Mouse (Mus musculus) heart, embryonic 10.5 days (tissue): ENCODE results near the gene Gse1. TPM values are rescaled to one million over a fixed set of nuclear protein-coding genes. Genes with fewer than 3 reads are reported as not detected.
"Not testable (repeated sequence)": the region's sequence is repeated elsewhere in the genome, so short reads cannot be mapped to it uniquely, and the experiment has no call there.

Experiments used
- DNase-seq: peaks from one replicate; pipeline ENCODE4 v3.0.0-alpha.2; 2017; ENCODE audit warnings: low spot score
- H3K27ac ChIP-seq: fragments of 300-500 bp; sonication (generic); 2 replicates; pipeline ENCODE4 v1.5.1; 2016; ENCODE audit warnings: mild to moderate bottlenecking
- H3K27me3 ChIP-seq: fragments of 300-500 bp; sonication (generic); 2 replicates; pipeline ENCODE4 v1.6.1; 2016; ENCODE audit warnings: mild to moderate bottlenecking; ENCODE audit not compliant: poor library complexity, insufficient read depth, severe bottlenecking
- H3K36me3 ChIP-seq: fragments of 300-500 bp; sonication (generic); 2 replicates; pipeline ENCODE4 v1.6.1; 2016; ENCODE audit warnings: mild to moderate bottlenecking, moderate library complexity
- H3K4me1 ChIP-seq: fragments of 300-500 bp; sonication (generic); 2 replicates; pipeline ENCODE4 v1.6.1; 2016; ENCODE audit warnings: mild to moderate bottlenecking
- H3K4me3 ChIP-seq: fragments of 300-500 bp; sonication (generic); 2 replicates; pipeline ENCODE4 v1.5.1; 2016; ENCODE audit warnings: mild to moderate bottlenecking, moderate library complexity
- H3K9me3 ChIP-seq: fragments of 300-500 bp; sonication (generic); 2 replicates; pipeline ENCODE4 v1.6.1; 2016; ENCODE audit warnings: mild to moderate bottlenecking, moderate library complexity
- WGBS: fragments of 180-500 bp; shearing (Covaris S2); methylation state at CpG from one replicate; pipeline ENCODE4 v1.1.7; 2016; 5-methylcytosine and 5-hydroxymethylcytosine counted together
- polyA plus RNA-seq: library from polyadenylated mRNA; unstranded; fragments of >200 nt; fragmentation: Nextera tagmentation; extraction: Ambion mirVana; gene quantifications from 2 replicates; pipeline ENCODE4 v1.2.1, GENCODE M21; 2016

Gene Gse1
- polyA plus RNA-seq, 1 experiment from 2014 or later = 13.7 TPM

DNA sequence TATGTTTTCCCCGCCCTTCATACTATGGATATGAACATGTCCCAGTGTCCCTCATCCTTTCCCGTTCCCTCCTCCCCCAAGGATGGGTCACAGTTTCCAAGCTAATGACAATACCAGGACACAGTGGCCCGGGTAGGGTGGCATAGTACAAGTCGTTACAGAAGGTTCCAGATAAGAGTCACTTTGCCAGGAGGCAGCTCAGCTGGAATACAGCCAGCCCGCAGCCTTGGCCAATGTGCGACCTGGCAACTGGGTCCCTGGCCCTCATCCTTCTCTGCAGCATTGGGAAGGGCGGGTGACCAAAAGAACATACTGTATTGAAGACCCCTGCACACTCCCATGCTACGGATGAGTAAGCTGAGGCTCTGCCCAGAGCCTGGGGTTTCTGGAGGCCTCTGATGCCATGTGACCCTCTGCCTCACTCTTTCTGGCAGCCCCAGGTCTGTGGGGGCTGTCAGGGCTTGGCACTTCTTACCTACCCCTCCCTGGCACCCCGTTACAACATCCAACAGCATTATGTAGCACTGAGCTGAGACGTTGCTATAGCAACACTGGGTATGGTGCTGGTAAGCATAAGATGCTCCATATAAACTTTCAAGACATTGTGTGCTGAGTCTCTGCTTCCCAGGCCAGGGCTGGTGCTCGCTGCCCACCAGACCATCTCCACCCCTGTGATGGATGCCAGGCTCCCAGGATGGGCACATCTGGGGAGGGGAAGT, 100.9 kb downstream of the Gse1 start:
- H3K27ac ChIP-seq = peak overlapping the region; percentile 57
- 0 out of 2 replicates have a peak, but pooled peaks cover 5% of the 10 kb centered on the region for H3K27me3 ChIP-seq
- 87% methylated on average over 11 of the region's 11 CpGs for WGBS
- H3K4me3 ChIP-seq = no peak overlapping the region
- H3K4me1 ChIP-seq = peaks cover 78% of the 10 kb centered on the region
- no peaks in the 10 kb centered on the region for H3K36me3 ChIP-seq
- H3K9me3 ChIP-seq = no peaks in the 10 kb centered on the region
- no peak for DNase-seq

DNA sequence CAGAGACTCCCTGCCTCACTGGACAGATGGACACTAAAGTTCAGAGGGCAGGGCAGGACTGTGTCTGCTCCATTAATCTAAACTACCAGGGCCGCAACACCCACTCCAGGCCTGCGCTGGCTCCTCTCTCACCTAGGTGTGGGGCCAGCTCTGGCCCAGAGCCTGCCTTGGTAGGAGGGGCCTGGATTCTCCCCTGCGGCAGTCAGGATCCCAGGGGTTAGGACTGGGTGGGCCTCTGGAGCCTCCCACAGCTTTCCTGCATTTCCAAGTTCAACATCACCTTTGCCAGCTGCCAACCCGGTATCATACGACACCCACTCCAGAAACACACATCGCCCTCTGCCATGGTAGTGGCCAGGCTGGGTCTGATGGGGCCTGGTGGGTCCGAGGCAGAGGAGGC, 102.8 kb downstream of the Gse1 start:
- H3K36me3 ChIP-seq = no peaks in the 10 kb centered on the region
- peaks cover 81% of the 10 kb centered on the region for H3K4me1 ChIP-seq
- 61% methylated on average over 7 of the region's 7 CpGs for WGBS

DNA sequence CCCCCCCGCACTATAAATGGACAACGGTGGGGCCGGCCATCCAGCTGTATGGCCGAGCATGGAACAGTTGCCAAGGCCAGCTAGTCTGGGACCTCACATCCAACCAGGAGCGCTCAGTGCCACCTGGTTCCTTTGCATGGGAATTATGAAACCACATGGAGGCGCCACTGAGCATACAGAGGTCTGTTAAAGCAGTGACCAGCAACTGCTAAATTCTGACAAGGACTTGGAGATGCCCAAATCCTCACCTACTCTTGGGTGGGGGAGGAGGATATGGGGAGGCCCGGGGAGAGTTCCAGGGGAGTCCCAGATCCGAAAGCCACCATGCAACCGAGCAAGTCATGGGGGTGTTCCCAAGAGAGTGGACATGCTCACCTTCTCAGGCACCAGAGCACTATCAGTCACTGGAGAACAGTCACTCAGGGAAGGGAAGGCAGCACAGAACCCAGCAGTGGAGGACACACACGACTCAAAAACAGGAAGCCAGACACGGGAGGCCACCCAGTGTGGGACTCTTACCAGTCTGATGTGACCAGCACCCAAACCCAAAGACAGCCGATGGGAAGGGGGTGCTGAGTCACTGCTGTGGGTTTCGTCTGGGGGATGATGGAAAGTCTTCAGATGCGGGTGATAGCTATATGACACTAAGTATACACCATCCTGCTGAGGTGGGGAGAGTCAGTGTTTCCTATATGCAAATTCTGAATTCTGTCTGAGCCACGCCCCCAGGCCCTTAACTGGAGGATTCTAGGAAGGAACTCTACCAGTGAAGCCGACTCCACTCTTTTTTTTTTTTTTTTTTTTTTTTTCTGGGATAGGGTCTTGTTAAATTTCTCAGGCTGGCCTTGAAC, 104.3 kb downstream of the Gse1 start:
- H3K27me3 ChIP-seq = 0 out of 2 replicates have a peak, but pooled peaks cover 5% of the 10 kb centered on the region
- H3K4me1 ChIP-seq = peaks cover 83% of the 10 kb centered on the region
- H3K4me3 ChIP-seq = no peak overlapping the region
- 68% methylated on average over 16 of the region's 16 CpGs for WGBS
- H3K36me3 ChIP-seq = no peaks in the 10 kb centered on the region
- DNase-seq = no peak
- H3K9me3 ChIP-seq = no peaks in the 10 kb centered on the region
- peak overlapping the region; percentile 47; the same call in 1 of the 2 replicates for H3K27ac ChIP-seq

More for the DNA sequence above, 102.8 kb downstream of the Gse1 start:
- H3K27ac ChIP-seq = peak overlapping the region; percentile 76
- no peaks in the 10 kb centered on the region for H3K9me3 ChIP-seq
- 0 out of 2 replicates have a peak, but pooled peaks cover 5% of the 10 kb centered on the region for H3K27me3 ChIP-seq
- no peak for DNase-seq
- no peak overlapping the region for H3K4me3 ChIP-seq

DNA sequence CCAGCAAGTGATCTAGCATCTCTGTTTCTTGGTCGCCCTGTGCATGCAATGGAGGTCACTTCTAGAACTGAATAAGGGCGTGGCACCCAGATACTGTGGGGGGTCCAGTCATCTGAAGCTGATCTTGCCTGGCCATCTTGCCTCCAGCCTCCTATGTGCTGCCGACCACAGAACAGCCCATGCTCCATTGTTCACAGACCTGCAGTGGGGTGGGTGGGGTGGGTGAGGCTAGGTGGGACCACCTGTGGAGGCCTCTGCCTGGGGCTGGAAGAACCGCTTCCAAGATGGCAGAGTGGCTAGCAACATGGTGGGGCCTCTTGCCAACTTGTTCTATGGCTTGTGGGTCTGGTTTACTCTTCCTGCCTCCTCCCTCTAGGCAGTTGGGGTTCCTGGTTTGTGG, 105.4 kb downstream of the Gse1 start:
- Histone ChIP-seq H3K27me3 (0 out of 2 replicates have a peak, but pooled peaks cover 5% of the 10 kb centered on the region), H3K36me3 (peaks cover under 1% of the 10 kb centered on the region; the same call in 1 of the 2 replicates), H3K9me3 (no peaks in the 10 kb centered on the region), H3K4me1 (peaks cover 82% of the 10 kb centered on the region), H3K4me3 (no peak overlapping the region), H3K27ac (no peak overlapping the region)
- DNase-seq = no peak
- 79% methylated on average over 4 of the region's 4 CpGs for WGBS

DNA sequence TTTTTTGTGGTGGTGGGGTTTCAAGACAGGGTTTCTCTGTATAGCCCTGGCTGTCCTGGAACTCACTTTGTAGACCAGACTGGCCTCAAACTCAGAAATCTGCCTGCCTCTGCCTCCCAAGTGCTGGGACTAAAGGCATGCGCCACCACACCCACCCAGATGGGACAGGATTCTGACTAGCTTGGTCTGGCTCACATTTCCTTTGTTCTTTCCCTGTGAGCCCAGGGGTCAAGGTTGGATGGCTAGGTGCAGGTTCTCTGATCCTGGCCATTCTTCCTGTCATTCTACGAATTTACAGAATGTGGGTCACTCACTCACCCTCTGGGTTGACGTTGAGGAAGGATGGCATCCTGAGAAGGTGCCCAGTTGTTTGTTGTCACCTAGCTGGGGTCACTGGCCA, 106.0 kb downstream of the Gse1 start:
- not testable (repeated sequence) for H3K36me3 ChIP-seq, DNase-seq, H3K4me3 ChIP-seq, H3K27me3 ChIP-seq, H3K9me3 ChIP-seq
- Histone ChIP-seq H3K4me1 (peaks cover 78% of the 10 kb centered on the region), H3K27ac (peak overlapping the region; percentile 82)
- WGBS = 70% methylated on average over 3 of the region's 3 CpGs

DNA sequence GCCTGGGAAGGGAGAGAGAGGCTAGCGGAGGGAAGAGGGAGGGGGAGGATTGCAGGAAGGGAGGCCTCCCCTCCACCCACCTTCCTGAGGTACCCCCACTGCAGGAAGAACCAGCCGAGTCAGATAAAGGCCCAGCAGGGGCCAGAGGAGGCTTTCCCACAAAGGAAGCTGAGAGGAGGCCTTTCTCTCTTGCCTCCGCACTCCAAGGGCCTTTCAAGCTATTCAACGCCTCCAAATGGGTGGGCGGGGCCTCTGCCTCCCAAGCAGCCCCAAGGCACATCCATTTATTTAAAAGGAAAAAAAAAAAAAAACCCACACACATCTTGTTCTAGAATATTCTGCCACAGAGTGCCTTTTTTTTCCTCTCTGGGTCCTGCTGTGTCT, 106.6 kb downstream of the Gse1 start:
- no peak overlapping the region for H3K4me3 ChIP-seq
- H3K27me3 ChIP-seq = 0 out of 2 replicates have a peak, but pooled peaks cover 1% of the 10 kb centered on the region
- H3K4me1 ChIP-seq = peaks cover 78% of the 10 kb centered on the region
- no peaks in the 10 kb centered on the region for H3K9me3 ChIP-seq
- WGBS = 21% methylated on average over 5 of the region's 5 CpGs
- H3K27ac ChIP-seq = peak overlapping the region; percentile 82
- H3K36me3 ChIP-seq = peaks cover 5% of the 10 kb centered on the region; the same call in 1 of the 2 replicates
- DNase-seq = no peak

DNA sequence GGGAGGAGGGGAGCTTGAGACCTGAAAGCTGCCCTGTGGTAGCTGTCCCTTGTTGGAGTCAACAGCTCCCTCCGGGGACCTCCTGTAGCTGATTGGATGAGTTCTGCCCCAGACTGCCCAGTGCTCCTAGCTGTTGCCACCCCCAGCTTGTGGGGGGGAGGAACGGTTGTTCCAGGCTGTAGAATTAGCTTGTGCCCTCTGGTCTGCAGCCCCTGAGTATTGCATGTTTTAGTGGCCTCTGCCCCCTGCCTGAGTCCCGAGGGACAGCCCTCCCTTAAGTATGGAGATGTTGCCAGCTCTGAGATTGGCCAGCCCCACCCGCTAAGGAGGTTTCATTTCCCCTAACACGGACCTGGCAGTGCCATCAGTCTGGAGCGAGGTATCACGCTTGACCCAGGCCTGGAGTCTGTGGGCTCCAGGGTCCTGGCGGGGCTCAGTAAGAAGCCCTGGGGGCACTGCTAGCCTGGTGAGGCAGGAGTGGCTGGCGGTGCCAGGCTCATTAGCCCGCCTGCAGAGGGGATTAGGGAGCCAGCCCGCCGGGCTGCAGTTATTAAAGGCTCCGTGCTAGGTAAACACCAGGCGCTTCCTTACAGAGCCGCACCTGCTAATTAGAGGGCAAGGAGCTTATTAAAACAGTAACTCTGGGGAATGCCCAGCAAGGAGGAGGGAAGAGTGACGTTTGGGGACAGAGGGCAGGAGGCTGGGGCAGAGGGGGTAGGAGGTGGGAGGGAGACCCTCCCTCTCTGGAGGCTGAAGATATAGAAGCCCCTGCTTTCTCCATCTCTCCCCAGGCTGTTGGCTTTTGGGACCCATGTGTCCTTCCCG, 107.2 kb downstream of the Gse1 start:
- DNase-seq = no peak
- Histone ChIP-seq H3K4me3 (peak overlapping the region; percentile 40), H3K27me3 (no peaks in the 10 kb centered on the region), H3K36me3 (peaks cover 5% of the 10 kb centered on the region; the same call in 1 of the 2 replicates), H3K27ac (peak overlapping the region; percentile 82), H3K4me1 (peaks cover 82% of the 10 kb centered on the region), H3K9me3 (no peaks in the 10 kb centered on the region)
- WGBS = 7% methylated on average over 17 of the region's 17 CpGs

DNA sequence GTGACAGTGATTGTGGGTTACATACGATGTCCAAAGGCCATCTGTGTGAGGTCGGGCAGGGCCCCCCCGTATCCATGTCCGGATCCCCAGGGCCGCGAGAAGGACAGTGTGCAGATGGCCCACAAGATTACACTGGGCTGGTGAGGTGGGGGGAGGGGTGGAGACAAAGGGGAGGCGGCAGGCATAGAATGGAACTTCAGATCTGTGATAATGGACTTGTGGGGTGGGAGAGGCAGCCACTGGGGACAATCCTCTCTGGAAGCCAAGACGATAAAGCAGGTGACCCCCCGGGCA, 107.8 kb downstream of the Gse1 start:
- Histone ChIP-seq H3K27ac (peak overlapping the region; percentile 82), H3K9me3 (no peaks in the 10 kb centered on the region), H3K36me3 (peaks cover 5% of the 10 kb centered on the region; the same call in 1 of the 2 replicates), H3K4me1 (peaks cover 82% of the 10 kb centered on the region), H3K27me3 (no peaks in the 10 kb centered on the region), H3K4me3 (peak overlapping the region; percentile 40)
- DNase-seq = no peak
- 1% methylated on average over 9 of the region's 9 CpGs for WGBS

DNA sequence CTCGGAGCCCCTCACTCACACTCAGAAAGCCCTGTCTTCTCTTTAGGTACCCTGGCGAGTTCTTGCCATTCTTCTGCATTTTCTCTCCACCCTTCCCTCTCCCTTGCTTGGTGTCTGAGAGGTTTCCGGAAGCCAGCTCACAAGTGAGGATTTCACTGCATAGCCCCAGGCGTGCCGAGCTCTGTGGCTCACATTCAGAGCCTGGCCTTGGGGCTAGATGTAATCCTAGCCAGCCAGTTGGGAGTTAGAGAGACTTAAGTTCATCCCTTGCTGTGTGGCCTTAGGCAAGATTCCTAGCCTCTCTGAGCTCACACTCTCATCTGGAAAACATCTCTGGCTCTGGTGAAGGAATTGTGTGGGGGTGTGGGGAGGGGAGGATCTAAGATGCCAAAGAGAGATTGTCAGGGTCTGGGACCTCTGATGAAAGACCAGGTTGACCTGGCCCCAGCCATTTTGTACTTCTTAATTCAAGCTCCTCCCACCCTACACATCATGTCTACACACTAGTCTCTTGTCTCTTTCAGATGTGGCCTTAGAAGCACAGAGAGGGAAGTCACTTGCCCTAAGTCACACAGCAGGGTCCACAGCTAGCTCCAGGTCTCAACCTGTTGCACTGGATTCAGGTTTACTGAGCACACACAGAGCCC, 108.8 kb downstream of the Gse1 start:
- no peak overlapping the region for H3K4me3 ChIP-seq
- peak overlapping the region; percentile 44; the same call in 1 of the 2 replicates for H3K27ac ChIP-seq
- H3K27me3 ChIP-seq = no peaks in the 10 kb centered on the region
- H3K36me3 ChIP-seq = peaks cover 5% of the 10 kb centered on the region; the same call in 1 of the 2 replicates
- peaks cover 81% of the 10 kb centered on the region for H3K4me1 ChIP-seq
- 47% methylated on average over 5 of the region's 5 CpGs for WGBS
- H3K9me3 ChIP-seq = no peaks in the 10 kb centered on the region
- no peak for DNase-seq

DNA sequence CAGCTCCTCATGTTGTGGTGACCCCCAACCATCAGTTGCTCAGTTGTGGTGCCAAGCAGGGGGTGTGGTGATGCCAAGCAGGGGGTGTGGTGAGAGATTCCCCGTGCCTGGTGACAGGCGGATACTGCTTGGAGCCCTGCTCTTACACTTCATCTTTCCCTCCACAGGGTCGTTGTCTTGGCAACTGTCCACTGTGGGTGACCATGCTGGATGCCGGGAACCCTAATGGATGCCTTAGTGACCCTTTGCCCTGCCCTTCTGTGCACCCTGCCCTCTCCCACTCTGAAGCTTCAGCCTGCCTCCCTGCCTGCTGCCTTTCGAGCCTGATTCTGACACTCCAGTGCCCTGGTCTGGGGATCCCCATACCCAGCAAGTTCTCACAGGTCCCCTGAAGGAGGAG, 109.4 kb downstream of the Gse1 start:
- H3K9me3 ChIP-seq = no peaks in the 10 kb centered on the region
- no peaks in the 10 kb centered on the region for H3K27me3 ChIP-seq
- 67% methylated on average over 5 of the region's 5 CpGs for WGBS
- no peak overlapping the region for H3K4me3 ChIP-seq
- H3K27ac ChIP-seq = 0 out of 2 replicates have a peak overlapping the region, but pooled peaks have one; percentile 2
- H3K4me1 ChIP-seq = peaks cover 81% of the 10 kb centered on the region
- H3K36me3 ChIP-seq = peaks cover 5% of the 10 kb centered on the region; the same call in 1 of the 2 replicates
- no peak for DNase-seq

DNA sequence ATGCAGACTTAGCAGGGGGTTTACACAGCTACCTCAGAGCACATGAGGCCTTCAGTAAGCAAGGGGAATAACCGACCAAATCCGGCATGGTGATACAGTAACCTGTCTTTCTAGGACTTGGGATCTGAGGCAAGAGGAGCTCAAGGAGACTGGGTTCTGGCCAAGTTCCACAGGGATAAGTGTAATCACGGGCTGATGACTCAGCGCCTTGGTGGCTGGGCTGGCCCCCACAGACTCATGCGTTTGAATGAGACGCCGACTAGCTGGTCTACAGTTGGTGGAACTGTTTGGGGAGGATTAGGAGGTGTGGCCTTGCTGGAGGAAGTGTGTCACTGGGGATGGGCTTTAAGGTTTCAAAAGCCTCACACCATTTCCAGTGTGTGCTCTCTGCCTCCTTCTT, 110.4 kb downstream of the Gse1 start:
- 88% methylated on average over 7 of the region's 7 CpGs for WGBS
- no peak for DNase-seq
- Histone ChIP-seq H3K36me3 (peaks cover 5% of the 10 kb centered on the region; the same call in 1 of the 2 replicates), H3K4me1 (peaks cover 86% of the 10 kb centered on the region), H3K27me3 (no peaks in the 10 kb centered on the region), H3K4me3 (no peak overlapping the region), H3K9me3 (no peaks in the 10 kb centered on the region), H3K27ac (no peak overlapping the region)

DNA sequence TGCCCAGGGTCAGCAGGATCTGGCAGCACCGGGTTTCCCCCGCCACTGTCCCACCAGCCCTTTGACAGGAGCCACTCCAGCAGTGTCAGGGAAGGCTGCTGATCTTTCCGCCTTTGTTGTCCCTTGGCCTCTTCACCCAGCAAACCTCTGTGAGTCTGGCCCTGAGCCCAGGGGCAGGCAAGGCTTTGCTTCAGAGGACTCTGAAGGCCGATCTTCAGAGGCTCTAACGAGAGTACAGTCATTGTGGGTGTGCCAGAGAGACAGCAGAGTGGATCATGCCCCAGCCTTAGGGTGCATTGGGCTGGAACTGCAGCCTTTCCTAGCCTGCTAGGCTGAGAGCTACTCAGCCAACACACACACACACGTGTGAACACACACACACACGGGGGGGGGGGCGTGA, 111.5 kb downstream of the Gse1 start:
- Histone ChIP-seq H3K9me3 (no peaks in the 10 kb centered on the region), H3K27ac (peak overlapping the region; percentile 52; the same call in 1 of the 2 replicates), H3K4me3 (no peak overlapping the region), H3K27me3 (no peaks in the 10 kb centered on the region), H3K36me3 (peaks cover 5% of the 10 kb centered on the region; the same call in 1 of the 2 replicates), H3K4me1 (peaks cover 88% of the 10 kb centered on the region)
- WGBS = 49% methylated on average over 6 of the region's 8 CpGs
- no peak for DNase-seq
